Mouse (Mus musculus) spleen, postnatal 36 days (tissue): Measurements from ENCODE around the gene Pfdn2.
"Not testable (repeated sequence)": the region's sequence is repeated elsewhere in the genome, so short reads cannot be mapped to it uniquely, and the experiment has no call there.

Source experiments
- DNase-seq, 2 experiments: peaks; one replicate each; pipeline ENCODE4 v3.0.0; 2022; ENCODE audit warnings: low spot score in 2 of 2, mixed read lengths in 1 of 2

The Pfdn2 gene

DNA sequence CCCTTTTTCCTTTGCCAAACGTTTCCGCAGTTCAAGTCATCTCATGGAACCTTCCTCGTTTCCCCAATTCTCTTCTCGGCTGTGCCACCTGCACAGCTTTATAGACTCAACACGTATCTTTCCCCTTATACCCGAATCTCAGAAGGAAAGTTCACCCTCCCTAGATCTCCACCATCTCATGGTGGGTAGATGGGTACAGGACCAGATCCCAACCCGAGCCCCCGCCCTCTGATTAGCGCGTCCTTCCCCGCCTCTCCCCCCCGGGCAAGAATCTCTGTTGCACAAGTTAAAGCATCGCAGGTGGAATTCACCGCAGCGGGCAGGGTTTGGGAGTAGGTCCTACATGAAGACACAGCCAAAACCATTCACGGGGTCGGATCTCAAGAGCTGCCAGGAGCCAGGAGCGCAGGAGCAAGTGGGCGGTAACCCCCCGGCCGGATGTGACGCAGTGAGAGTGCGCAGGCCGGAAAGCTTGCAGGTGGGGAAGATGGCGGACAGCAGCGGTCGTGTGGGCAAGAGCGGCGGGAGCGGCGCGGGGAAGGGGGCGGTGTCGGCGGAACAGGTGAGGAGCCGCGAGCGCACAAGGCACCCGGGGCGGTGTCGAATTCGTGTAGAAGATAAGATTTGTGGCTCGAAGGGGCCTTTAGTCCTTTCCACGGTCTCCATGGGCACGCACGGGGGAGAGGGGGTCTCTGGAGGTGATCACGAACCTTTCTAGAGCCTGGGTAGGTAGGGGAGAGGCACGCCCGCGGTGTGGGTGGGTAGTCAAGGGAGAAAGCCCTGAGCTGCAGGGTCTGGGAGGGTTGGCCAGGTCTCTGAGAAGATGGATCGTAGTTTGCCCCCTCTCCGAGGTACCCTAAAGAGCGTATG lies at the start of gene Pfdn2, which contains the start of gene Nit1:
Gene Pfdn2 (plus strand): TSS at position 446 of the 870 bp plus-strand sequence.
Gene Nit1 (minus strand): TSS at position 422 of the 870 bp plus-strand sequence.
- peak; percentile 88 to 89 for DNase-seq

DNA sequence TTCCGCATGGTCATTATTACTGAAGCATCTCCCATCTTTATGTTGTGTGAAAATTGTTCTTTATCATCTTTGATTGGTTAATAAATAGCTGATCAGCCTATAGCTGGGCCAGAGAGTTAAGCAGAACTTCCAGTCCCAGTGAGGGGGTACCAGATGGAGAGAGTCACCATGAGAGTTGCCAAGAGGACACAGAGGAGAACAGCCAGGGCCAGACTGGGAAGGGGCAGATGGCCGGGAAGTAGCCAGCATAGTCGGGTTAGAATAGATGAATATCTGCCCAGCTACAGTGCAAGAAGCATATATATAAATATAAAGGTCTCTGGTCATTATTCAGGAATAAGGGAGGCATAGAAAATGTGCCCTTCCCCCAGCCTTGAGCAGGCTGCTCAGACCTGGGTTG lies 47.2 kb upstream of the Pfdn2 start:
- DNase-seq = no peak

DNA sequence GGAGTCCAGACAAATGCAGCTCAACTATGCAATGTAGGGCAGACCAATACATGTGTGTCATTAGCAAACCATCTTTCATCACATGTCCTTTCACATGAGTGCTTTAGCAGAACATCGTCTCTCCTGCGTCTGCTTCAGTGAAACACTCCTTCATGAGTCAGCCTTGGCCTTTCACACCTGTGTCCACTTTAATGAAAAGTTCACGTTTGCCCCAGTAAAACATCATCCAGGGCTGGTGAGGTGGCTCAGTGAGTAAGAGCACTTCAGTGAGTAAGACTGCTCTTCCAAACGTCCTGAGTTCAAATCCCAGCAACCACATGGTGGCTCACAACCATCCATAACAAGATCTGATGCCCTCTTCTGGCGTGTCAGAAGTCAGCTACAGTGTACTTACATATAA lies 39.3 kb upstream of the Pfdn2 start:
- not testable (repeated sequence) for DNase-seq

DNA sequence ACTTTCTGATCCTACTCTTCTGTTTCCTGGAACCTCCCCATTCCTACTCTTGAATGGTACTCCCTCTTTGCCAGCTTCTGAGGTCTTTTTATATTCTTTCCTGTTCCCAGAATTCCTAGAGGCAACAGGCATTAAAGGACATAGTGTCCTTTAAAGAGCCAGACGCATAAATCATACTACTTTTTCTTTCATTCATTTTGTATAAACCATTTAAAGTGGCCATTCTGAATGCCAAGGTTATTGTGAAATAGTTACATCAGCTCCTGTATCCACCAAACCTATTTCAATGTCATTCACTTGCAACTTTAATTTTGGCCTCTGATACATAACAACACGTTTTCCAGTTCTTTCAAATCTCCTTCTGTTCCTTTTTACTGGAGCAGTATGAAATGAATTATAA lies 36.1 kb upstream of the Pfdn2 start:
- no peak for DNase-seq

DNA sequence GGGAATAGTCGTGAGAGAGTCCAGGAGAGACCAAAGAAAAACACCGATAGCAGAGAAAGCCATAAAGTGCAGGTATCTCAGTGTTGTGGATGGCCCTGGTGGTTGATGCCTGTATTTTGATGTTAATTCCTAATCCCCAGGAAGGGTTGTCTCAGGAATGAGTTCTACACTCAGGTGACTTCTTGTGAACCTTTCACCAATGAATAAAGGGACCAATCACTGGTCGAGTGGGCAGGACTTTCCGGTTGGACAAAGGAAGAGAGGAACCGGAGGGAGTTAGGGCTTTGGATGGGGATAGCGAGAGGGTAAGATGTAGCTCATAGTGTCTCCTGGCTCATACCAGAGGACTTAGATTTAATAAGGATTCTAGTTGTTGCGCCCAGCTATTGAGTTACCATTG lies 25.7 kb upstream of the Pfdn2 start:
- no peak for DNase-seq

DNA sequence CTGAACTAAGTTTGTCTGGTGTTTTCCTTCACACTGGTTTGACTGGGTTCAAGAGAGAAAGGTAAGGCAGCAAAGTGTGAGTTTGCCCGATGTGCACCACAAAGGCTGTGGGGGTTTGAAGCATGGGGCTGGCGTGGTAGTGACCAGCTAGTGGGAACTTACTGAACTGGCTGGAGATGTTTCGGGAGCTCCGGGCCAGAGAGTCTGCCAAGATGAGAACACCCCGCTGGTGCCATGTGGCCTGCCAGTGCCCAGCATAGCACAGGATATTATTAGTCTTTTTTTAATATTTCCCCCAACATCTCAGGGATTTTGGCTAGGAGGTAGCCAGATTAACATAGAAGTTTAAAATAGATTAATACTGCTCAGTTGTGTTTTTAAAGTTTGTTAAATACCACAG lies 25.3 kb upstream of the Pfdn2 start:
- no peak for DNase-seq

DNA sequence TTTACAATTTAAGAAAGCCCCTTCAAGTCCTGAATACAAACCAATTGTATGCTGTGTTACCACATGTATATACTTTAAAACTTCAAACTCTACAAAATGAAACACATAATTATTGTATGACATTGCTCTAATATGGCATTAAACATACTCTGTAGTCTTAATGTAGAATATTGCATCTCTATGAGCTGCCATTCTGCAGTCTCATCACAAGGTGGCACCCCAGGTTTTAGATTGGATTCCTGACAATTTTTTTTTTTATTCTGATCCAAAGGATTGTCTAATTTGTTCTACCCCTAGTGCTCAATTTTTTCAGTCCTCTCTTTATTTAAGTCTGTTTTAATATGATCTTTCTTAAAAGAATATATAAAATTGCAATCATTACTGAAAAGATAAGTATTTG lies 24.1 kb upstream of the Pfdn2 start:
- no peak for DNase-seq

DNA sequence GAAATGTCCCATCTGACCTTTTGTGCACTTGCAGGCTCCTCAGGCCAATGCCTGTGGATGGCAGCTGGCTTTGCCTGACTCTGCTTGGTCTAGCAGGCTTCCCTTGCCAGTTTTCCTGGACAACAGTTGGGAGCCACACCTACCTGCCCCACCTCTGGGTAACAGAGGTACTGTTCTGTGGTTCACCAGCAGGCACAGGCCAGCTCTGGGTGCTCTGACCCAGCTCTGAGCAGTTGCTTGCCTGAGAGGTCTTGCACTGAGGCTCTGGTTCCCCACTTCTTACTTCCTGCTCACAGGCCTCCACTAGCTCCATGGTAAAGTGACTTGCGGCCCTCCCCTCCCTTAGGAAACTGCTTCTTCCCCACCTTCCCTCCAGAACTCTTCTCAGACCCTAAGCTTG lies 23.5 kb upstream of the Pfdn2 start:
- DNase-seq = no peak

DNA sequence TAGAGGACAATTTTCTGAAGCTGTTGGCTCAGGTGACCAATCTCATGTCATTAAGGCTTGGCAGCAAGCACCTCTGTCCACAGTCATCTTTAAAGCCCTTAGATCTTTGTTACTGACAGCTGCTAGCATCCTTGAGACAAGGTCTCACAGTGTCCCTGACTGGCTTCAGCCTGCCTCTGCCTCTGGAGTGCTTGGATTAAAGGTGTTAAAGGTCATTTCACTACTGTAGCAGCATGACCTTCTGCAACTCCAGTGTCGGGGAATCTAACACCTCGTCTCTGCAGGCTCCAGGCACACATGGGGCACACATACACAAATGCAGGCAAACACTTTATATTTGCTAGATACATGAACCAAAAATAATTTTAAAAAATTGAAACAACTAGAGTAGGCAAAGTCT lies 19.9 kb upstream of the Pfdn2 start:
- no peak for DNase-seq

DNA sequence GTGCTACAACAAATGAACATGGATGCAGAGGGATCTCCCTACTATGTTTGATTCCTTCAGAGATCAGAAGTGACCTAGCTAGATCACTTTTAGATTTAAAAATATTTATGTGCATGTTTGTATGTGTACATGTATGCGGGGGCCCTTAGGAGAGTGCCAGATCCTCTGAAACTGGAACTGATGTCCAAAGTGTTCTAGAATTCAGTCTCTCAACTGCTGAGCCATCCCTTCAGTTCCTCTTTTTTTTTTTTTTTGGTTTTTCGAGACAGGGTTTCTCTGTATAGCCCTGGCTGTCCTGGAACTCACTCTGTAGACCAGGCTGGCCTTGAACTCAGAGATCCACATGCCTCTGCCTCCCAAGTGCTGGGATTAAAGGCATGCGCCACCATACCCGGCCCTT lies 18.9 kb upstream of the Pfdn2 start:
- DNase-seq = not testable (repeated sequence)

DNA sequence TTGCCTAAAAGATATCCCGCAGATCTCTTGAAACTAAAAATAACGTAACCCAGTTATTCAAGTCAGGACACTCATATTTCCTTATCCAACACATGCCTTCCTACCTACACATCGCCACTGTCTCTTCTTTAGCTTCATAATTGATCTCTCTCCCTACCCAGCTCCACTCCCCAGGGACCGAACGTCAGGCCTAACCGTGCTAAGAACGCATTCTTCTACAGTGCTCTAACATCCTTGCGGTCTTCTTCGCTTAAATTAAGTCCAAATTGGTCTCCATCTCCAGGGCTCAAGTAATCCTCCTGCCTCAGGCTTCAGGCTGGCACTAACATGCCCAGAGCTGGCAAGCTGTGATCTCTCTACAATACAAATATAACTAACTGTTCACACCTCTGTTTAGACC lies 17.2 kb upstream of the Pfdn2 start:
- no peak for DNase-seq

DNA sequence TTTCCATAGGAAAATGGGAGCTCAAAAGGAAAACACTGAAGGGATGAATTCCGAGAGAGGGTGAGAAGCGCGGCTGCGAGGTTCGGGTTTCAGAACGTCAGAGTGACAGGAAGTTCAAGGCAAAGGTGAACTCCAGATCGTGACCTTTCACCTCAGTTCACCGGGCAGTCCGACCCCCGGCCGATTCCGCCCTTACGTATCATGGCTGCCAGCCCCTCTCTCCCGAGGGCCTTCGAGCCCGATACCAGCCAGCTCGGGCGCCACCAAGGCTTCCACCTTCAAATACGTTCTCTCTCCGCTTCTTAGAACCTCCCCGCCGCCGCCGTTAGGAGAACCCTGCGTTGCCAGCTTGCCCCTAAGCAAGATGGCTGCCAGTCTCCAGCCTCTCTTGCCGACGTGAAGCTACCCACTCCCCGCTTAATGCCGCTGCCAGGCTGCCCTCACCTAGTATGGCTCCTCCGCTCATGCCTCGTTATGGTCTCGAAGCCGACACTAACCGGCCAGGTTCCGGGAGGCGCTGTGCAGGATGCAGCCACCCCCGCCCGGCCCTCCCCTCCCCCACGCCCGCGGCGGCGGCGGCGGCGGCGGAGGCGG lies 16.5 kb upstream of the Pfdn2 start, which contains the start of gene Dedd:
Gene Dedd (plus strand): TSS at position 307 of the 594 bp plus-strand sequence.
- peak; percentile 91 to 92 for DNase-seq

DNA sequence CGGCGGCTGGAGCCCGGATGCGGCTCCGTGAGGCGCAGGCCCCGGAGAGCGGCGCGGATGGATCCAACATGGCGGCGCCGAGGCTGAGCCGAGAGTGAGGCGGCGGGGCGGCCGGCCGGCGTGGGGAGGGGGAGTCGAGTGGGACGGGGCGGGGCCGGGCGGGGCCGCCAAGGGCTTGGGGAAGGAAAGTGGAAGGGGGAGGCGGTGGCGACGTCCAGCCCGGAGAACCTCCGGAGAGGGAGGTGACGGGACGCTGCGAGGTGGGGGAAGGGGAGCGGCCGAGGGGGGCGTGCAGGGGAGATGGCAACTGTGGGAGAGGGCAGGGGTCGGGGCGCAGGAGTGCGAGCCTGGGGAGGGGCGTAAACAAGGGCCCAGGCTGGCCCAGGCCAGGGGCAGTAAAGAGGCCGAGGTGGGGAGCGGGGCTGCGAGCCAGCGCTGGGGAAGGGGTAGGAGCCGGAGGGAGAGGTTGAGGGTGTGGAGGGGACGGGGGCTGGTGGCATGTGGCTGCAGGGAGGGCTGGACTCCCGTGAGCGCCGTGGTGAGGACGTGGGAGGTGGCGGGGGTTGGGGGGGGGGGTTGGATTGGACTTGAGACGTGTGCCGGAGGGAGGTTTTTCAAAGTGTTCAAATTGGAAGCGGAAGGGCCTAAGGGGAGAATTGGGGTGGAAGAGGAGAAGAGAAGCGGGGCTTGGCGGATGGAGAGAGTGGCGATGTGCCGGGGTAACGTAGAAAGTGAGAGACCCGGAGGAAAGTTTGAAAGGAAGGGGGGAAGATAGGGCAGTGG lies 15.8 kb upstream of the Pfdn2 start:
- DNase-seq = peak; percentile 13 to 39

DNA sequence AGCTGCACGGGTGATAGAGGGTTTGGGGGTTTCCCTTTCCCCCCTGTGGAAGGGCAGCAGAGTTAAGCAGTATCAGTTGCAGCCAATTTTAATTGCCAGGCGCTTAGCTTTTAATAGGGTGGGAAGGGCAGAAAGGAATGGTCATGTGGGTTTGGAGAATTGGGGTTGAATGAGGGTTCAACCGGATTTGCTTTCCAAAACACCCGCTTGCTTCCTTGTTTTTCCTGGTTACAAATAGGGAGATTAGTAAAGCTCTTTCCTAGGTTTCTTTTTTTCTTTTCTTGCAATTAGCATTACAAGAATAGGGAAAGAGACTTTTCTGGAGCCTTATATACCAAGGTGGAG lies 15.3 kb upstream of the Pfdn2 start:
- DNase-seq = no peak

DNA sequence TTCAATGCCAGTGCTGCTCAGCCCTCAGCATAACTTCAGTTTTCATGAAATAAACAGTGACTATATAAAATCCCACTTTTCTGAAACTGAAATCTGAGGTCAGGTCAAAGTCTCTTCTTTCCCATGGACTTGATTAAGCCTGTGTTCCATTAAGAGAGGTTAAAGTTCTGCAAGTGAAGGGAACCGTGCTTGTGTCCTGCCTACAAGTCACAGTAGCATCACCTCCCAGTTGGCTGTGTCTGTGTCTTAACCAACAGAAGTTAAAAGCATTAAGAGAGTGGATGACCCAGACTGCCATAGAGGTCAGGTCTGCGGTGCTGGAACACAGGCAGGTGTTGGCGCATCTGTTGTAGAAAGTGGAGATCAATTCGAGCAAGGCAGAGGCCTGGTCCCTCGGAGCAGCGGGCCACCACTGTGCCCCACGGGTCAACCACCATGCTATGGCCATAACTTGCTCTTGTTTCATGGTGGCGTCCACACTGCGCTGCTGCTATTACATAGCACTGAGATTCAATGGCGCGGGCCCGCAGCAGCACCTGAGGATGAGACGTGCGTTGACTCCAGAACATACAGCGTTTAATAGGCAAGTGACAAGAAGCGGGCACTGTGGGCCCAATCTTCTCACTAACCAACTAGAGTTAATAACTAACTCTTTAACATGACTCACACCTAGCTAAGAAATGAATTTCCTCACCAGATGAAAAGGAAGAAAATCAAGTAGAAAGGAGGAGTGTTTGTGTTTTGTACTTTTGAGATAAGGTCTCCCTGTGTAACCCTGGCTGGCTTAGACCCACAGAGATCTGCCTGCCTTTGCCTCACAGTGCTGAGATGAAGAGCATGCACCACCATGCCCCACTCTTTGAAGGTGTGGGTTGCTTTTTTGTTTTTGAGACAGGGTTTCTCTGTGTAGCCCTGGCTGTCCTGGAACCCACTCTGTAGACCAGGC lies 2.9 kb upstream of the Pfdn2 start:
- DNase-seq = no peak

DNA sequence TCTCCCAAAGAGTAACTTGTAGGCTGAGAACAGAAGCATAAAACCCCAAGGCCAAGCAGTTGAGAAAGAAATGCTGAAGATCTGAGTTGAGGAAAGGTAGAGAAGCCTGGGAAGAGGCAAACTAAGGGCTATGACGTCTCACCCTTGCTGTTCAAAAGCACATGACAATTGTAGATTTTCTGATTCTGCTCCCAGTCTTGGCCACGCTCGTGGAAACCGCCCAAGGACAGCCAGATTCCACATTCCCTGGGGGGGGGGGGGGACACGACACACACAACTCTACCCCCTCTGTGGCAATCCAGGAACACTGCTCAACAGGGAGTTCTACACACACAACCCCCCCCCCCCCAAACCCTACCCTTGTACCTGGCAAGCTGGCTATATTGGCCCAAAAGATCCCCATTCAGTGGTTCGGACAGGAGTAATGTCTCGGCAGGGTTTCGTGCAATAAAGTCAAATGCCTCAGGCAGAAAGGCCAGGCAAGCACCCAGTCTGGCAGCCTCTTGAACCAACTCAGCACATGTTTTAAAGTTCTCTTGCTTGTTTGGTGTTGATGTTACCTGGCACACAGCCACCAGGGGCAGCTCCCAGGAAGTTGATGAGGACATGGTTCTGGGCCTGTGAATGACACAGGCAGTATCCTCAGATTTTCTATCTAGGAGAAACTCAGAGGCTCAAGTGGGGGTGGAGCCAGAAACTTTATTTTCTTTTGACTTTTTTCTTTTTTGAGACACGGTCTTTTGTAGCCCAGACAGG lies 1.4 kb upstream of the Pfdn2 start:
- DNase-seq = no peak

DNA sequence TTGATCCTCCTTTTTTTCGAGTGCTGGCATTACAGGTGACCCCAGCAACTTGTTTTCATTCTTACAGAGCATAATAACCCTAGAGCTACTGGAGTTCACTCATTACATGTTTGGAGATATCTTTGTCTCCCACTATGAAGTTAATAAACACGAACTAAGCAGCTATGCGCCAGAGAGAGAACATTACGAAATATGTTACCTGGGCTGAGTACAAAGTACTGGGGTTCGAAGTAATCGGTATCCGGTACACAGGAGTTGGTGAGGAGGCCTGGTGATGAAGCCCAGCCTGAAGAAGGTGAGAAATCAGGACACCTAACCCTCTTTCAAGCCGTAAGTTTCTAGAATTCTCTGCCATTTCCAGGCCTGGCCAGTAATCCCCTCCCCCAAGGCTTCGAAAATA lies 755 bp upstream of the Pfdn2 start:
- no peak for DNase-seq

DNA sequence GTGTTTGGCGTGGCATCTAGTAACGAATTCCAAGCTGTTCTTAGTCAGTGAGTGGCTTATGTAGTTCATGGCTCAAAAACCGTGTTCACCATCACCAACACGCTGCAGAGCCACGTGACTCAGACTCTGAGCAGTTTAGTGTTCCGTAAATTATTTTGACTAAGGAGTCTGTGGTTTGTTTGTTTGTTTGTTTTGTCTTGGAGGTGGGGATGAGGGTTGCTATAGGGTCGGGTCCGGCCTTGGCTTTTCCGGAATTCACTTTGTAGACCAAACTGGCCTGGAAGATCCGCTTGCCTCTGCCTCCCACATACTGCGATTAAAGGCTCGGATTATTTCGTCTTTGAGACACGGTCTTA lies 603 bp downstream of the Pfdn2 start:
- no peak for DNase-seq

DNA sequence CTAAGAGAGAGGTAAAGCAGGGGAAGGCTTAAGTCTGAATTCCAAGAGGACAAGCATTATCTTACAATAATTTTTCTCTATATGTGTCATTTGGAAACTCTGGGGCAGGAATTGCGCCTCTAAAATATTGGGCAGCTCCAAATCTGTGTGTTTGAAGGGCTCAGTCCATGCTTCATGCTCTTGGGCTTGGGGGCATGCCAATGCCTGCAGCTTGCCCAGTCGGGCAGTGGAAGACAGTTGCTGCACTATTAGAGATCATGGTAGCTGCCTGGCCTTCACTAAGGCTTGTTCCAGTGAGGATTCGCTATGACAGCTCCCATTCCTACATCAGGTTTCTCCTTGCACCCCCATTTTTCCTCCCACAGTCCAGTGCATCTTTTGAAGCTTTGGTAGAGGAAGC lies 3.2 kb downstream of the Pfdn2 start:
- DNase-seq = no peak

DNA sequence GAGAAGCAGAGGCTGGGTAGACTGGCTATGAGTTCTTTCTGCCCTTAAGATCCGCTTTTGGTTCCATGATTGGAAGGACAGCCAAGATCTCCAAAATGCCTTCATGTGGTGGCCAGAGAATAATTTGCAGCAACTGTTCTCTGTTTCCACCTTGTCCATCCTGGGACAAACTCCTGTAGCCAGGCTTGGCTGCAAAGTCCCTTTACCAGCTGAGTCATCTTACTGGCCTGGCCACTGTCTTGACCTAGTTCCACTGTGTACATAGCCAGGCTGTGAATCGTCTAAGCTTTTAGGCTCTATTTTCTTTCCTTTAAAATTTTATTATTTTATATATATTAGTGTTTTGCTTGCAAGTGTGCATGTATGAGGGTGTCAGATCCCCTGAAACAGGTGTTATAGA lies 3.7 kb downstream of the Pfdn2 start:
- no peak for DNase-seq

DNA sequence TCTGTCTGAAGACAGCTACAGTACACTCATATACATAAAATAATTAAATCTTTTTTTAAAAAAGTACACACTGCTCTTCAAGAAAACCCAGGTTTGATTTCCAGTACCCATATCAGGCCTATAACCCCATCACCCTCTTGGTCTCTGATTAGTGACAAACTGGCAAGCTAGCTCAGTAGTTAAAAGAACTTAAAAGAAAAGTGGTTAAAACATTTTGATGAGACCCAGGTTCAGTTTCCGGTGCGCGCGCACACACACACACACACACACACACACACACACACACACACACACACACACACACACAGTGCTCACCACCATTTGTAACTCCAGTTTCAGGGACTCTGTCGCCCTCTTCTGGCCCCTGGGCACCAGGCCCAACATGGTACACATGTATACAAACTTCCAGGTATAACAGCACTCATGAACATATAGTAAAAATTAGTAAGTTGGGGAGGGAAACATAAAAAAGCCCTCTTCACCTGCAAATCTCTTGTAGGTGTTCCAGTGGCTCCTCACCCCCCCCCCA lies 10.4 kb downstream of the Pfdn2 start:
- peak; percentile 27 to 37 for DNase-seq
